Mouse (Mus musculus) heart, embryonic 11.5 days (tissue): ENCODE measurements around the gene Pced1b. TPM values are rescaled to one million over a fixed set of nuclear protein-coding genes. Genes with fewer than 3 reads are reported as not detected.

Experiments used
- ATAC-seq: fragments of 200-750 bp; cut with Nextera tagmentation; replicated peaks from 2 replicates; pipeline ENCODE4 v1.8.0; 2017; ENCODE audit warnings: moderate library complexity; ENCODE audit not compliant: insufficient number of reproducible peaks, low FRiP score, low TSS enrichment
- H3K27ac ChIP-seq: fragments of 300-500 bp; sonication (generic); 2 replicates; pipeline ENCODE4 v1.5.1; 2014; ENCODE audit warnings: mild to moderate bottlenecking, low read depth, low read length
- H3K27me3 ChIP-seq: fragments of 300-500 bp; sonication (generic); 2 replicates; pipeline ENCODE4 v1.6.1; 2014; ENCODE audit warnings: mild to moderate bottlenecking, low read length, mixed read lengths; ENCODE audit not compliant: control insufficient read depth, insufficient read depth
- H3K36me3 ChIP-seq: fragments of 300-500 bp; sonication (generic); 2 replicates; pipeline ENCODE4 v1.6.1; 2014; ENCODE audit warnings: mild to moderate bottlenecking, low read length, moderate library complexity, mixed read lengths; ENCODE audit not compliant: control insufficient read depth, insufficient read depth
- H3K4me1 ChIP-seq: fragments of 300-500 bp; sonication (generic); 2 replicates; pipeline ENCODE4 v1.6.1; 2014; ENCODE audit warnings: low read length; ENCODE audit not compliant: control insufficient read depth, insufficient read depth
- H3K4me2 ChIP-seq: fragments of 300-500 bp; sonication (generic); 2 replicates; pipeline ENCODE4 v1.6.1; 2014; ENCODE audit warnings: mild to moderate bottlenecking, moderate library complexity
- H3K4me3 ChIP-seq: fragments of 300-500 bp; sonication (generic); 2 replicates; pipeline ENCODE4 v1.5.1; 2014; ENCODE audit warnings: low read depth, low read length
- H3K9ac ChIP-seq: fragments of 300-500 bp; sonication (generic); 2 replicates; pipeline ENCODE4 v1.6.1; 2014; ENCODE audit warnings: mild to moderate bottlenecking, low read depth, low read length, moderate library complexity
- H3K9me3 ChIP-seq: fragments of 300-500 bp; sonication (generic); replicated peaks from 2 replicates; pipeline ENCODE4 v1.6.1; 2016; ENCODE audit warnings: low read length; ENCODE audit not compliant: control insufficient read depth
- WGBS: fragments of 180-500 bp; shearing (Covaris S2); extraction: QIAGEN DNeasy Blood & Tissue Kit; methylation state at CpG from one replicate; pipeline ENCODE4 v1.1.7; 2014; ENCODE audit not compliant: insufficient replicate concordance; 5-methylcytosine and 5-hydroxymethylcytosine counted together
- polyA plus RNA-seq: library from polyadenylated mRNA; unstranded; fragments of >200 nt; fragmentation: Nextera tagmentation; extraction: Ambion mirVana; gene quantifications from 2 replicates; pipeline ENCODE4 v1.2.1, GENCODE M21; 2014

Pced1b gene
- polyA plus RNA-seq, 1 experiment from 2014 or later: 3.4 TPM

- Histone ChIP-seq H3K27ac (no peak overlapping the region), H3K4me2 (no peak overlapping the region), H3K9me3 (no peaks in the 10 kb centered on the region), H3K27me3 (peaks cover 15% of the 10 kb centered on the region), H3K36me3 (no peaks in the 10 kb centered on the region), H3K9ac (no peak overlapping the region), H3K4me1 (0 out of 2 replicates have a peak, but pooled peaks cover 6% of the 10 kb centered on the region), H3K4me3 (no peak overlapping the region)
- no peak for ATAC-seq
- 86% methylated on average over 10 of the region's 10 CpGs for WGBS
These were observed 2.4 kb downstream of the Pced1b start for GRCm38 (mm10) chr15:97249322-97249721.

GRCm38 (mm10) chr15:97252493-97253034 is 5.7 kb downstream of the Pced1b start:
- no peak overlapping the region for H3K4me2 ChIP-seq
- ATAC-seq: no peak
- no peak overlapping the region for H3K27ac ChIP-seq
- H3K4me1 ChIP-seq: 0 out of 2 replicates have a peak, but pooled peaks cover 3% of the 10 kb centered on the region
- H3K27me3 ChIP-seq: no peaks in the 10 kb centered on the region
- H3K4me3 ChIP-seq: no peak overlapping the region
- H3K9ac ChIP-seq: no peak overlapping the region
- H3K36me3 ChIP-seq: no peaks in the 10 kb centered on the region
- WGBS: 86% methylated on average over 8 of the region's 8 CpGs
- H3K9me3 ChIP-seq: no peaks in the 10 kb centered on the region

GRCm38 (mm10) chr15:97254375-97254774 is 7.5 kb downstream of the Pced1b start:
- WGBS: 86% methylated on average over 4 of the region's 4 CpGs
- ATAC-seq: no peak
- H3K4me1 ChIP-seq: no peaks in the 10 kb centered on the region

GRCm38 (mm10) chr15:97255800-97256199 is 8.9 kb downstream of the Pced1b start:
- Histone ChIP-seq H3K9ac (no peak overlapping the region), H3K27me3 (no peaks in the 10 kb centered on the region), H3K36me3 (no peaks in the 10 kb centered on the region), H3K4me1 (no peaks in the 10 kb centered on the region), H3K9me3 (no peaks in the 10 kb centered on the region), H3K4me3 (no peak overlapping the region), H3K4me2 (no peak overlapping the region), H3K27ac (no peak overlapping the region)
- ATAC-seq: no peak
- WGBS: 75% methylated on average over 3 of the region's 3 CpGs

More at GRCm38 (mm10) chr15:97254375-97254774, 7.5 kb downstream of the Pced1b start:
- H3K27ac ChIP-seq: no peak overlapping the region
- no peaks in the 10 kb centered on the region for H3K27me3 ChIP-seq
- H3K4me3 ChIP-seq: no peak overlapping the region
- H3K9ac ChIP-seq: no peak overlapping the region
- H3K4me2 ChIP-seq: no peak overlapping the region
- H3K9me3 ChIP-seq: no peaks in the 10 kb centered on the region
- no peaks in the 10 kb centered on the region for H3K36me3 ChIP-seq

- no peaks in the 10 kb centered on the region for H3K4me1 ChIP-seq
- H3K4me2 ChIP-seq: no peak overlapping the region
- H3K27ac ChIP-seq: no peak overlapping the region
- H3K9ac ChIP-seq: no peak overlapping the region
- no peaks in the 10 kb centered on the region for H3K27me3 ChIP-seq
- H3K9me3 ChIP-seq: no peaks in the 10 kb centered on the region
- no peak overlapping the region for H3K4me3 ChIP-seq
- 85% methylated on average over 11 of the region's 11 CpGs for WGBS
- H3K36me3 ChIP-seq: no peaks in the 10 kb centered on the region
- ATAC-seq: no peak
These were observed 9.5 kb downstream of the Pced1b start for GRCm38 (mm10) chr15:97256411-97256810.

- Histone ChIP-seq H3K9ac (no peak overlapping the region), H3K4me2 (no peak overlapping the region), H3K9me3 (no peaks in the 10 kb centered on the region), H3K27ac (no peak overlapping the region), H3K4me1 (no peaks in the 10 kb centered on the region), H3K36me3 (no peaks in the 10 kb centered on the region), H3K27me3 (no peaks in the 10 kb centered on the region), H3K4me3 (no peak overlapping the region)
- ATAC-seq: no peak
- 69% methylated on average over 8 of the region's 8 CpGs for WGBS
These were observed 10.4 kb downstream of the Pced1b start for GRCm38 (mm10) chr15:97257206-97257775.

GRCm38 (mm10) chr15:97258483-97259230 is 11.8 kb downstream of the Pced1b start:
- no peaks in the 10 kb centered on the region for H3K36me3 ChIP-seq
- WGBS: 80% methylated on average over 17 of the region's 17 CpGs
- H3K9ac ChIP-seq: no peak overlapping the region
- H3K4me3 ChIP-seq: no peak overlapping the region
- ATAC-seq: no peak
- no peak overlapping the region for H3K27ac ChIP-seq
- no peaks in the 10 kb centered on the region for H3K9me3 ChIP-seq
- no peak overlapping the region for H3K4me2 ChIP-seq
- no peaks in the 10 kb centered on the region for H3K4me1 ChIP-seq
- H3K27me3 ChIP-seq: no peaks in the 10 kb centered on the region

- ATAC-seq: no peak
- no peak overlapping the region for H3K4me3 ChIP-seq
- no peak overlapping the region for H3K9ac ChIP-seq
- no peaks in the 10 kb centered on the region for H3K9me3 ChIP-seq
- no peaks in the 10 kb centered on the region for H3K36me3 ChIP-seq
- H3K27me3 ChIP-seq: no peaks in the 10 kb centered on the region
- H3K4me2 ChIP-seq: no peak overlapping the region
- H3K27ac ChIP-seq: no peak overlapping the region
- H3K4me1 ChIP-seq: no peaks in the 10 kb centered on the region
- 88% methylated on average over 8 of the region's 8 CpGs for WGBS
These were observed 12.4 kb downstream of the Pced1b start for GRCm38 (mm10) chr15:97259300-97259699.
